Mouse (Mus musculus): Measurements from ENCODE around the gene Lman2l.

- no peak for TF ChIP-seq MAFK (IDR thresholded peaks at IDR 0.05; ENCODE audit: insufficient read depth, low read depth, low read length)
- TF ChIP-seq ZNF384 (IDR thresholded peaks at IDR 0.05; ENCODE audit: low read depth, low read length): no peak
Observed at GRCm38 (mm10) chr1:36429511-36429910, 15.6 kb downstream of the Lman2l start.
